Mouse (Mus musculus) cerebellum, adult 2 months (tissue): ENCODE results near the gene Ptcd1. TPM values are rescaled to one million over a fixed set of nuclear protein-coding genes. Genes with fewer than 3 reads are reported as not detected.
"Not testable (repeated sequence)": the region's sequence is repeated elsewhere in the genome, so short reads cannot be mapped to it uniquely, and the experiment has no call there.

Experiments used
- DNase-seq, 2 experiments: peaks; one replicate each; pipeline ENCODE4 v3.0.0; 2021
- H3K27ac ChIP-seq: fragments of 200-500 bp; 2 replicates; pipeline ENCODE4 v1.5.1; 2012; ENCODE audit warnings: low read length, control low read depth, inconsistent platforms; ENCODE audit not compliant: insufficient read depth
- H3K27me3 ChIP-seq: fragments of 200-500 bp; 2 replicates; pipeline ENCODE4 v1.6.1; 2012; ENCODE audit warnings: inconsistent platforms, mild to moderate bottlenecking, low read length, moderate library complexity; ENCODE audit not compliant: control insufficient read depth, insufficient read depth
- H3K4me1 ChIP-seq: fragments of 200-500 bp; 2 replicates; pipeline ENCODE4 v1.6.1; 2011; ENCODE audit warnings: low read length; ENCODE audit not compliant: control insufficient read depth, insufficient read depth
- H3K4me3 ChIP-seq: fragments of 200-500 bp; replicated peaks from 2 replicates; pipeline ENCODE3; 2011; ENCODE audit warnings: mild to moderate bottlenecking, low read depth, low read length, control low read depth; ENCODE audit not compliant: insufficient read depth
- CTCF ChIP-seq: fragments of 200-500 bp; IDR thresholded peaks from 2 replicates; pipeline ENCODE4 v1.5.1; 2011; ENCODE audit warnings: low read depth, mild to moderate bottlenecking, control low read depth, low read length, moderate library complexity, borderline replicate concordance; ENCODE audit not compliant: insufficient read depth
- POLR2A ChIP-seq: fragments of 200-500 bp; IDR thresholded peaks from 2 replicates; pipeline ENCODE4 v1.6.1; 2011; ENCODE audit warnings: low read length, control low read depth, borderline replicate concordance; ENCODE audit not compliant: insufficient read depth
- WGBS: fragments of 180-500 bp; shearing (Covaris S2); methylation state at CpG from one replicate; pipeline ENCODE4 v1.1.7; 2018; 5-methylcytosine and 5-hydroxymethylcytosine counted together
- polyA plus RNA-seq: library from polyadenylated mRNA; depleted of rRNA; stranded (reverse); fragments of >200 nt; gene quantifications from 2 replicates; pipeline ENCODE4 v1.2.3, GENCODE M21; 2012; rRNA removed

Ptcd1 gene
- polyA plus RNA-seq, 1 experiment: 20.2 TPM

DNA sequence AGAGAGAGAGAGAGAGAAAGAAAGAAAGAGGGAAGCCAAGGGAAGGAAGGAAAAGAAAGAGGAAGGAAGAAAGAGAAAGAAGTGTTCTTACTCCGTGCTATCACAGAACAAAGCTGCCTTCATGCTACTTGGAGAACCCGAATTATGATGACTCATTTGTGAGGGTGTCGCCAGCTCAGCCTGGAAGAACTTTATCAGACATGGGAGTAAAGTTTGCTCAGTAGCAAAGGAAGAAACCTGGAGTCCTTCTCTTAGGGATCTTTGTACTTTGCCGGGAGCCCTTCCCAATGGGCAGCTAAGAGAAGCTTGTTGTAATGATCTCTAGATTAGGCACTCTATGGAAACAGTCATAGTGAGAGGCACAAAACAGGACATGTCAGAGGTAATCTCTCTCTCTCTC is 64.2 kb downstream of the Ptcd1 start:
- TF ChIP-seq CTCF (no peak), POLR2A (no peak)
- DNase-seq: no peak
- Histone ChIP-seq H3K4me1 (no peaks in the 10 kb centered on the region), H3K4me3 (no peak overlapping the region), H3K27me3 (no peaks in the 10 kb centered on the region), H3K27ac (no peak overlapping the region)
- 93% methylated on average over 4 of the region's 4 CpGs for WGBS

DNA sequence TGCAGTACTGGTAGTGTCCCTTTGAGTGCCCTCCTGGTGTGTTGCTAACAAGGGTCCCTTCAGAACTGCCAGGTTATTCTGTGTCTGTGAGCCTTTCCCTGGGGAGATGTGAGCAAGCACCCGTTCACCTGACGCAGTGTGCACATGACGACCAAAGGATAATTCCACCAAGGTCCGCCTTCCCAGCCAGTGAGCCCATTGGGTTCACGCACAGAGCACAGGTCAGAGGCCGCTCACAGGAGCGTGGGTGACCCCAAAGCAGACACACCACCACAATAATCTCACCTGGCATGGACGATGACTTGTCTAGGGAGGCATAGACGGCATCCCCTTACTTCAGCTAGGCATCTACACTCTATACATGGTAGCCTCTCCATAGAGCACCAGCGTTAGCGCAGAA is 65.5 kb downstream of the Ptcd1 start:
- DNase-seq, H3K27ac ChIP-seq, H3K4me3 ChIP-seq, H3K27me3 ChIP-seq, H3K4me1 ChIP-seq: not testable (repeated sequence)
- WGBS: 96% methylated on average over 11 of the region's 11 CpGs

DNA sequence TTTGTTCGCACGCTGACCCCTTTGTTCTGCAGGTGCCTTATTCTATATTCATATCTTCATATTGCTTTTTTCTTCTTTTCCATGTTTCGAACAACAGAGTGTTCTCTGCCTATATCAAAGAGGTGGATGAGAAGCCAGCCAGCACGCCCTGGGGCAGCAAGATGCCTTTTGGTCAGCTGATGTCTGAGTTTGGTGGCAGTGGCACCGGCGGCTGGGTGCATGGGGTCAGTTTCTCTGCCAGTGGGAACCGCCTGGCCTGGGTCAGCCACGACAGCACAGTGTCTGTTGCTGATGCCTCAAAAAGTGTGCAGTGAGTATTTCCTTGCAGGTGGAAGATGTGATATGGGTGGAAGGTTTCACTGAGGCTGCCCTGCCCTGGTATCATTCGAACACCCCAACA is 65.9 kb downstream of the Ptcd1 start:
- no peaks in the 10 kb centered on the region for H3K27me3 ChIP-seq
- 93% methylated on average over 9 of the region's 9 CpGs for WGBS
- no peak overlapping the region for H3K4me3 ChIP-seq
- no peak overlapping the region for H3K27ac ChIP-seq
- no peak for DNase-seq
- H3K4me1 ChIP-seq: no peaks in the 10 kb centered on the region
- TF ChIP-seq POLR2A: no peak
- no peak for TF ChIP-seq CTCF

DNA sequence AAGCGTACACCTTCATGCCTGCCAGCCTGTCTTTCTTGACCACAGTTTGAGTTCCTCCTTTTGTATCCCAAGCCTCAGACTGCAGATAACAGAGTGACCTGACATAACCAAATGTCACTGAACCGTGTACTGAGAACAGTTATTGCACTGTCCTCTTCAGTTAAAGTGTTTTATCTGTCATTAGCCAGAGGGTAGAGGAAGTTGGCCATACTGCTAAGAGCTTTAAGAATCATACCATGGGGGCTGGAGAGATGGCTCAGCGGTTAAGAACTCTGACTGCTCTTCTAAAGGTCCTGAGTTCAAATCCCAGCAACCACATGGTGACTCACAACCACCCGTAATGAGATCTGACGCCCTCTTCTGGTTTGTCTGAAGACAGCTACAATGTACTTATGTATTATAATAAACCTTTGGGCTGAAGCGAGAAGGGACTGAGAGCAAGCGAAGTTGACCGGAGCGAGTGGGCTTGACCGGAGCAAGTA is 68.5 kb downstream of the Ptcd1 start:
- TF ChIP-seq CTCF (no peak), POLR2A (no peak)
- WGBS: 94% methylated on average over 10 of the region's 10 CpGs
- no peak overlapping the region for H3K27ac ChIP-seq

More for the DNA sequence above, 68.5 kb downstream of the Ptcd1 start:
- no peaks in the 10 kb centered on the region for H3K4me1 ChIP-seq
- H3K4me3 ChIP-seq: no peak overlapping the region
- H3K27me3 ChIP-seq: no peaks in the 10 kb centered on the region
- no peak for DNase-seq

Other genes with a start within 250 kb of the Ptcd1 start
- gene Smurf1, start 201.3 kb downstream of the Ptcd1 start, polyA plus RNA-seq: 21.6 and 21.9 TPM in 2 replicates
- not detected in 2 replicates for gene Gm4871, start 134.4 kb downstream of the Ptcd1 start, polyA plus RNA-seq
- not detected in 2 replicates for gene 1700018F24Rik, start 124.1 kb downstream of the Ptcd1 start, polyA plus RNA-seq
- gene Arpc1a, start 83.3 kb downstream of the Ptcd1 start, polyA plus RNA-seq: 214 and 221 TPM in 2 replicates
- not detected in 2 replicates for gene Kpna7, start 83.1 kb downstream of the Ptcd1 start, polyA plus RNA-seq
- 46.2 and 50.2 TPM in 2 replicates for gene Arpc1b, start 52.9 kb downstream of the Ptcd1 start, polyA plus RNA-seq
- gene Pdap1, start 26.9 kb downstream of the Ptcd1 start, polyA plus RNA-seq: 61.0 and 70.4 TPM in 2 replicates
- gene Bud31, start 26.7 kb downstream of the Ptcd1 start, polyA plus RNA-seq: 101 and 106 TPM in 2 replicates
- 40.7 and 40.9 TPM in 2 replicates for gene Cpsf4, start 105 bp upstream of the Ptcd1 start, polyA plus RNA-seq
- gene Atp5j2, start 25.0 kb upstream of the Ptcd1 start, polyA plus RNA-seq: 438 and 445 TPM in 2 replicates
- gene Zkscan14, start 34.8 kb upstream of the Ptcd1 start, polyA plus RNA-seq: 9.9 and 10.3 TPM in 2 replicates
- 11.0 and 11.2 TPM in 2 replicates for gene Zkscan5, start 37.5 kb upstream of the Ptcd1 start, polyA plus RNA-seq
- gene Zfp655, start 64.6 kb upstream of the Ptcd1 start, polyA plus RNA-seq: 26.5 and 26.9 TPM in 2 replicates
- gene Zscan25, start 113.4 kb upstream of the Ptcd1 start, polyA plus RNA-seq: 17.7 and 20.5 TPM in 2 replicates
- gene Cyp3a57, start 178.2 kb upstream of the Ptcd1 start, polyA plus RNA-seq: 0.15 TPM in 1 of 2 replicates, not detected in the other